Mouse (Mus musculus): ENCODE measurements around the gene Eif4a2.

GRCm38 (mm10) chr16:23093321-23093953, 13.8 kb upstream of the Eif4a2 start:
- TF ChIP-seq GATA1 (IDR thresholded peaks at IDR 0.05; ENCODE audit: borderline replicate concordance, low read length) (no peak), FLI1 (IDR thresholded peaks at IDR 0.05; ENCODE audit: low read length) (no peak)
